In the genomic region with DNA sequence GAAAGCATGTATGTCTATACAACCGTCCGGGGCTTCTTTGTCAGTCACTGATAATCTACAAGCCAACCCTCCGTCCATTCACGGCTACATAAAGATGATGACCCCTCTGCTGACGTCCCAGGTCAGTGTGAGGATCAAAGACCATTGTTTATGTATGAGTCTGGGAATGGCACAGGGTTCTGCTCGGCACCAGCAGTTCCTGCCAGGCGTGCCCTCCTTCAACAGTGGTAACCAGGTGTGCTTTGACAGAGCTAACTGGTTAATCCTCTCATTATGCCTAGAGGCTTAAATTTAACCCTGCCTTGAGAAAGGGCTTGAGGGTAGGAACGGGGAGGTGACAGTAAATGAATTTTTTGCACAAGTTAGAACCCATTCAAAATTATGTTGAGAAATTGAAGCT, we compare ENCODE assay signal across 14 mouse cellular contexts. TPM values are rescaled to one million over a fixed set of nuclear protein-coding genes. Genes with fewer than 3 reads are reported as not detected.
"Had no signal": no experiment of that assay in that cellular context is flagged by ENCODE, and none has a peak within 500 bp of the region (broad histone marks: within the 10 kb centered on the region; RNA-seq: fewer than 3 reads in every experiment).

No protein-coding gene starts in this region.

- H3K4me2 ChIP-seq: kidney, embryonic 15.5 days; liver, embryonic 11.5 days; liver, embryonic 15.5 days had no signal

- H3K36me3 ChIP-seq: kidney, embryonic 15.5 days; limb, embryonic 10.5 days; liver, embryonic 15.5 days had no signal

- H3K9me3 ChIP-seq: kidney, embryonic 15.5 days; limb, embryonic 10.5 days; liver, embryonic 15.5 days had no signal

- H3K27ac ChIP-seq: kidney, embryonic 15.5 days; left cerebral cortex, adult 2 months; limb, embryonic 10.5 days; liver, embryonic 15.5 days had no signal

- DNase-seq: kidney, adult 2 months; kidney, postnatal 25 days; lung, adult 2 months; lung, postnatal 36 days; right cerebral cortex, postnatal 14 days; thymus, postnatal 4 days had no signal

- ATAC-seq: intestine, embryonic 16.5 days; lung, postnatal 0 days had no signal

- H3K27me3 ChIP-seq: kidney, embryonic 15.5 days; liver, embryonic 15.5 days had no signal

- H3K4me1 ChIP-seq: kidney, embryonic 15.5 days; liver, embryonic 15.5 days had no signal

- H3K9ac ChIP-seq: kidney, embryonic 15.5 days; liver, embryonic 15.5 days had no signal

- H3K4me3 ChIP-seq: kidney, embryonic 15.5 days; left cerebral cortex, adult 2 months; limb, embryonic 10.5 days; liver, embryonic 15.5 days had no signal

RNA-seq across cellular contexts. Expression of a gene that starts 58.2 kb away (rescaled TPM):
- polyA plus RNA-seq: intestine, embryonic 16.5 days; kidney, adult 2 months; kidney, embryonic 15.5 days; limb, embryonic 10.5 days; liver, embryonic 11.5 days; liver, embryonic 15.5 days; spleen, adult 2 months had no signal
